Mouse (Mus musculus) limb, embryonic 11.5 days (tissue): ENCODE measurements around the gene Syne1. TPM values are rescaled to one million over a fixed set of nuclear protein-coding genes. Genes with fewer than 3 reads are reported as not detected.
A peak's percentile ranks its signal among the peaks of the same experiment; 100 is the strongest.

Experiments used
- ATAC-seq: fragments of 200-750 bp; cut with Nextera tagmentation; 2 replicates; pipeline ENCODE4 v1.8.0; 2017; ENCODE audit warnings: low read depth; ENCODE audit not compliant: insufficient number of reproducible peaks, low FRiP score, low TSS enrichment
- DNase-seq: peaks from one replicate; pipeline ENCODE4 v3.0.0-alpha.2; 2015; ENCODE audit warnings: low spot score
- H3K27ac ChIP-seq: fragments of 300-500 bp; sonication (generic); replicated peaks from 2 replicates; pipeline ENCODE4 v1.5.1; 2014; ENCODE audit warnings: low read depth, mild to moderate bottlenecking, low read length
- H3K27me3 ChIP-seq: fragments of 300-500 bp; sonication (generic); 2 replicates; pipeline ENCODE4 v1.6.1; 2014; ENCODE audit warnings: mild to moderate bottlenecking, low read length, mixed read lengths; ENCODE audit not compliant: control insufficient read depth, insufficient read depth
- H3K36me3 ChIP-seq: fragments of 300-500 bp; sonication (generic); 2 replicates; pipeline ENCODE4 v1.6.1; 2014; ENCODE audit warnings: mild to moderate bottlenecking, low read length, moderate library complexity, mixed read lengths; ENCODE audit not compliant: control insufficient read depth, insufficient read depth
- H3K4me1 ChIP-seq: fragments of 300-500 bp; sonication (generic); 2 replicates; pipeline ENCODE4 v1.6.1; 2014; ENCODE audit warnings: low read length, mixed read lengths; ENCODE audit not compliant: control insufficient read depth, insufficient read depth
- H3K4me2 ChIP-seq: fragments of 300-500 bp; sonication (generic); 2 replicates; pipeline ENCODE4 v1.6.1; 2014; ENCODE audit warnings: low read depth, mild to moderate bottlenecking, moderate library complexity; ENCODE audit not compliant: severe bottlenecking
- H3K4me3 ChIP-seq: fragments of 300-500 bp; sonication (generic); 2 replicates; pipeline ENCODE4 v1.5.1; 2014; ENCODE audit warnings: low read depth, low read length
- H3K9ac ChIP-seq: fragments of 300-500 bp; sonication (generic); 2 replicates; pipeline ENCODE4 v1.6.1; 2014; ENCODE audit warnings: mild to moderate bottlenecking, low read length
- H3K9me3 ChIP-seq: fragments of 300-500 bp; sonication (generic); 2 replicates; pipeline ENCODE4 v1.6.1; 2016; ENCODE audit warnings: low read length; ENCODE audit not compliant: control insufficient read depth
- WGBS: fragments of 180-500 bp; shearing (Covaris S2); extraction: QIAGEN DNeasy Blood & Tissue Kit; methylation state at CpG from one replicate; pipeline ENCODE4 v1.1.7; 2014; 5-methylcytosine and 5-hydroxymethylcytosine counted together
- polyA plus RNA-seq: library from polyadenylated mRNA; unstranded; fragments of >200 nt; fragmentation: Nextera tagmentation; extraction: Ambion mirVana; gene quantifications from 2 replicates; pipeline ENCODE4 v1.2.1, GENCODE M21; 2014

The Syne1 gene
- polyA plus RNA-seq, 1 experiment from 2014 or later, result 2.8 TPM

GRCm38 (mm10) chr10:5179891-5180290 is 371.4 kb downstream of the Syne1 start:
- Histone ChIP-seq H3K4me3 (no peak overlapping the region), H3K4me2 (no peak overlapping the region), H3K9me3 (no peaks in the 10 kb centered on the region), H3K9ac (no peak overlapping the region), H3K36me3 (no peaks in the 10 kb centered on the region), H3K27ac (no peak overlapping the region), H3K4me1 (no peaks in the 10 kb centered on the region), H3K27me3 (no peaks in the 10 kb centered on the region)
- ATAC-seq (no peak), DNase-seq (no peak)
- 83% methylated on average over 3 of the region's 3 CpGs for WGBS

- Histone ChIP-seq H3K27ac (no peak overlapping the region), H3K4me2 (no peak overlapping the region), H3K27me3 (no peaks in the 10 kb centered on the region), H3K9ac (no peak overlapping the region), H3K9me3 (no peaks in the 10 kb centered on the region), H3K4me3 (no peak overlapping the region), H3K36me3 (no peaks in the 10 kb centered on the region), H3K4me1 (no peaks in the 10 kb centered on the region)
- no peak for ATAC-seq
- no peak for DNase-seq
- 72% methylated on average over 9 of the region's 9 CpGs for WGBS
Observed at GRCm38 (mm10) chr10:5177446-5178015, 373.8 kb downstream of the Syne1 start.

GRCm38 (mm10) chr10:5176371-5176770 is 374.9 kb downstream of the Syne1 start:
- H3K9ac ChIP-seq, result no peak overlapping the region
- ATAC-seq, result no peak
- no peak for DNase-seq
- H3K27me3 ChIP-seq, result no peaks in the 10 kb centered on the region
- no peak overlapping the region for H3K27ac ChIP-seq
- H3K36me3 ChIP-seq, result no peaks in the 10 kb centered on the region
- whole genome bisulfite sequencing, result 81% methylated on average over 2 of the region's 2 CpGs
- H3K4me2 ChIP-seq, result no peak overlapping the region
- H3K9me3 ChIP-seq, result no peaks in the 10 kb centered on the region
- H3K4me3 ChIP-seq, result no peak overlapping the region
- H3K4me1 ChIP-seq, result no peaks in the 10 kb centered on the region

GRCm38 (mm10) chr10:5170425-5170824 is 380.9 kb downstream of the Syne1 start:
- Histone ChIP-seq H3K4me1 (no peaks in the 10 kb centered on the region), H3K4me3 (no peak overlapping the region), H3K27me3 (no peaks in the 10 kb centered on the region), H3K36me3 (no peaks in the 10 kb centered on the region), H3K9me3 (no peaks in the 10 kb centered on the region), H3K4me2 (no peak overlapping the region), H3K9ac (no peak overlapping the region), H3K27ac (no peak overlapping the region)
- WGBS, result 62% methylated on average over 1 of the region's 1 CpGs
- no peak for ATAC-seq
- DNase-seq, result no peak

GRCm38 (mm10) chr10:5167481-5167880 is 383.8 kb downstream of the Syne1 start:
- 79% methylated on average over 3 of the region's 3 CpGs for WGBS
- no peak for DNase-seq
- no peaks in the 10 kb centered on the region for H3K4me1 ChIP-seq
- ATAC-seq, result no peak
- H3K4me3 ChIP-seq, result no peak overlapping the region
- no peaks in the 10 kb centered on the region for H3K9me3 ChIP-seq
- H3K27ac ChIP-seq, result no peak overlapping the region
- H3K4me2 ChIP-seq, result no peak overlapping the region
- no peaks in the 10 kb centered on the region for H3K27me3 ChIP-seq
- no peak overlapping the region for H3K9ac ChIP-seq
- no peaks in the 10 kb centered on the region for H3K36me3 ChIP-seq

GRCm38 (mm10) chr10:5165439-5165838 is 385.8 kb downstream of the Syne1 start:
- Histone ChIP-seq H3K9me3 (no peaks in the 10 kb centered on the region), H3K4me3 (no peak overlapping the region), H3K4me1 (no peaks in the 10 kb centered on the region), H3K27me3 (no peaks in the 10 kb centered on the region), H3K4me2 (no peak overlapping the region), H3K9ac (no peak overlapping the region), H3K36me3 (no peaks in the 10 kb centered on the region), H3K27ac (no peak overlapping the region)
- ATAC-seq (no peak), DNase-seq (no peak)
- WGBS, result 89% methylated on average over 5 of the region's 5 CpGs

- 52% methylated on average over 6 of the region's 6 CpGs for WGBS
- H3K27me3 ChIP-seq, result no peaks in the 10 kb centered on the region
- H3K4me1 ChIP-seq, result no peaks in the 10 kb centered on the region
- H3K9me3 ChIP-seq, result no peaks in the 10 kb centered on the region
- no peak overlapping the region for H3K4me2 ChIP-seq
- ATAC-seq (no peak), DNase-seq (no peak)
- no peak overlapping the region for H3K9ac ChIP-seq
- H3K36me3 ChIP-seq, result no peaks in the 10 kb centered on the region
- no peak overlapping the region for H3K27ac ChIP-seq
- H3K4me3 ChIP-seq, result no peak overlapping the region
Observed at GRCm38 (mm10) chr10:5163770-5164169, 387.5 kb downstream of the Syne1 start.

GRCm38 (mm10) chr10:5163286-5163685 is 388.0 kb downstream of the Syne1 start:
- no peak overlapping the region for H3K27ac ChIP-seq
- WGBS, result 79% methylated on average over 3 of the region's 3 CpGs
- H3K4me3 ChIP-seq, result no peak overlapping the region
- no peaks in the 10 kb centered on the region for H3K9me3 ChIP-seq
- no peak overlapping the region for H3K9ac ChIP-seq
- DNase-seq, result no peak
- no peaks in the 10 kb centered on the region for H3K4me1 ChIP-seq
- no peaks in the 10 kb centered on the region for H3K36me3 ChIP-seq
- no peaks in the 10 kb centered on the region for H3K27me3 ChIP-seq
- no peak overlapping the region for H3K4me2 ChIP-seq
- ATAC-seq, result no peak

GRCm38 (mm10) chr10:5161394-5161872 is 389.8 kb downstream of the Syne1 start:
- H3K4me1 ChIP-seq, result 0 out of 2 replicates have a peak, but pooled peaks cover 2% of the 10 kb centered on the region
- H3K36me3 ChIP-seq, result no peaks in the 10 kb centered on the region
- H3K27ac ChIP-seq, result no peak overlapping the region
- H3K4me3 ChIP-seq, result no peak overlapping the region
- no peak overlapping the region for H3K4me2 ChIP-seq
- no peaks in the 10 kb centered on the region for H3K27me3 ChIP-seq
- WGBS, result 58% methylated on average over 12 of the region's 12 CpGs
- DNase-seq (peak; percentile 79), ATAC-seq (peak; percentile 51; the same call in 1 of the 2 replicates)
- no peak overlapping the region for H3K9ac ChIP-seq
- H3K9me3 ChIP-seq, result no peaks in the 10 kb centered on the region
